Mouse (Mus musculus) splenic B cell, adult 2 months (primary cell): ENCODE data around the gene Lmf2.

Source experiments
- DNase-seq: peaks from one replicate; pipeline ENCODE4 v3.0.0-alpha.2; 2011; ENCODE audit warnings: low read depth, low spot score
- H3K27me3 ChIP-seq: 2 replicates; pipeline ENCODE4 v1.6.1; 2012; ENCODE audit warnings: mild to moderate bottlenecking, low read length, moderate library complexity, mixed read lengths; ENCODE audit not compliant: control insufficient read depth, poor library complexity, insufficient read depth, severe bottlenecking
- H3K36me3 ChIP-seq: 2 replicates; pipeline ENCODE4 v1.6.1; 2012; ENCODE audit warnings: mild to moderate bottlenecking, low read length, moderate library complexity, mixed read lengths; ENCODE audit not compliant: control insufficient read depth, poor library complexity, insufficient read depth, severe bottlenecking

Lmf2 gene

DNA sequence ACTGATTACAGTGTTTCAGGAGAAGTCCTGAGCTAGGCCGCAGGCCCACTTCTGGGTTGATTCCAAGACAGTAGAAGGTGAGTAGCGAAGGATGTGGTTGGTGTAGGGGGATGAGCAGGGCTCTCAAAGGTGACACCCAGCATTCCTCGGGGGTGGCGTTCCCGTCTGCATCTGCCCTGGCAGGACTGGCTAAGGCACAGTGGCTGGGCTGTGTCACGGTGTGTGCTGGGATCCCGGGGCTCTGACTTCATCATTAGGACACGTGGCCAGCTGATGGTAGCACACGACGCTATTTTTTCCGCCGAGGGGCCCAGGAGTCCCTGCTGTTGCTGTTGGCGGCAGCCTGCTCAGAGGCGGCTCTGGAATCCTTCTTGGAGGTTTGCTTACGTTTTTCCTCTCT is 4.2 kb downstream of the Lmf2 start:
- H3K27me3 ChIP-seq = no peaks in the 10 kb centered on the region
- peaks cover 5% of the 10 kb centered on the region for H3K36me3 ChIP-seq
- DNase-seq = no peak

DNA sequence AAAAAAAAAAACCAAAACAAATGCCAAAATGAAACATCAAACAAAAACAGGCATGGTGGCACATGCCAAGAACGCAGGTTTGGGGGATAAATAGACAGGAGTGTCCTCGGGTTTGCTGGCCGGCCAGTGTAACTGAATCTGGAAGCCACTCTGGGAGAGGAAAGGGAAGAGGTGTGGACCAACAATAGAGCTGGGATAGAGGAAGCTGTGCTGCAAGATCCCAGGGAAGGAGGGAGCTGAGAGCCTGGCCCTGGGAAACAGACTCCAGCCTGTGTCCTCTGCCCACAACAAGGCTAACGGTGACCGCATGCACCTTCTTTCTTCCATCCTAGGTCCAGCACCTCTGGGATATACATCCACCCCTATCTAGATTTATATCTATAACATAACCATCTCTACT is 5.0 kb downstream of the Lmf2 start:
- H3K27me3 ChIP-seq = no peaks in the 10 kb centered on the region
- no peak for DNase-seq
- peaks cover 5% of the 10 kb centered on the region for H3K36me3 ChIP-seq

- peak; percentile 16 for DNase-seq
- Histone ChIP-seq H3K36me3 (no peaks in the 10 kb centered on the region), H3K27me3 (no peaks in the 10 kb centered on the region)
These were observed 12.1 kb downstream of the Lmf2 start for GRCm38 (mm10) chr15:89343325-89343724.

- no peak for DNase-seq
- no peaks in the 10 kb centered on the region for H3K36me3 ChIP-seq
- H3K27me3 ChIP-seq = no peaks in the 10 kb centered on the region
These were observed 13.8 kb downstream of the Lmf2 start for GRCm38 (mm10) chr15:89341678-89342077.

GRCm38 (mm10) chr15:89340136-89340535 is 15.3 kb downstream of the Lmf2 start:
- peak; percentile 41 for DNase-seq

GRCm38 (mm10) chr15:89339696-89340095 is 15.8 kb downstream of the Lmf2 start:
- peak; percentile 68 for DNase-seq
- H3K36me3 ChIP-seq = no peaks in the 10 kb centered on the region
- no peaks in the 10 kb centered on the region for H3K27me3 ChIP-seq

More at GRCm38 (mm10) chr15:89340136-89340535, 15.3 kb downstream of the Lmf2 start:
- no peaks in the 10 kb centered on the region for H3K27me3 ChIP-seq
- H3K36me3 ChIP-seq = no peaks in the 10 kb centered on the region

- Histone ChIP-seq H3K27me3 (no peaks in the 10 kb centered on the region), H3K36me3 (no peaks in the 10 kb centered on the region)
- DNase-seq = no peak
These were observed 19.0 kb downstream of the Lmf2 start for GRCm38 (mm10) chr15:89336422-89336821.

DNA sequence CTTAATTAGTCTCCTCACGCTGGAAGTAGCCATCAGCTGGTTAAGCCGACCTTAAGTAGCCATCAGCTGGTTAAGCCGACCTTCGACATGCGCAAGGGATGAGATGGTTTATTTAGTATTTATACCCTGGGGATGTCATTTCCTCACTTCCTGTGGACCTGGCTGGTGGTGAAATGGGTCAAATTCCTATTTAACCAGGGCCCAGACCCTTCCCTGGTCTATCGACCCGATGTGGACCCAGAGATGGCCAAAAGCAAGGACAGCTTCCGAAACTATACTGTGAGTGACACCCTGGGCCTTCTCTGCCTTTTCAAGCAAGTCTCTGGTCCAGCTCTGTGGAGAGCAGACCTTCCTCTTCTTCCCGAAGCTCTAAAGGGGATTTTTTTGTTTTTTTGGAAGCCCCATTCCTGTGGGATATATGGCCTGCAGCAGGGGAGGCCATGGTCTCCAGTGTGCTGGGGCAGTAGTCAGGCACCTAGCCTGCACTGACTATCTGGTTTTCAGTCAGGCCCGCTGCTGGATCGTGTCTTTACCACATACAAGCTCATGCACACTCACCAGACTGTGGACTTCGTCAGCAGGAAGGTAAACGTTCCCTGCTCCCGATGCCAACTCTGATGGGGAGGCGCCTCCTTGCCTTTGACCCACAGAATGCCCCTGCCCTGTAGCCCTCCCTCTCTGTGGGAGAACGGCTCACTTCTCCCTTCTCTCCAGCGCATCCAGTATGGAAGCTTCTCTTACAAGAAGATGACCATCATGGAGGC is 20.5 kb downstream of the Lmf2 start:
- DNase-seq = no peak
- Histone ChIP-seq H3K27me3 (no peaks in the 10 kb centered on the region), H3K36me3 (no peaks in the 10 kb centered on the region)

- DNase-seq = no peak
- no peaks in the 10 kb centered on the region for H3K27me3 ChIP-seq
- no peaks in the 10 kb centered on the region for H3K36me3 ChIP-seq
These were observed 21.2 kb downstream of the Lmf2 start, which contains the start of gene Miox for GRCm38 (mm10) chr15:89334271-89334670. TSS of gene Miox (plus strand) at chr15:89334398.

DNA sequence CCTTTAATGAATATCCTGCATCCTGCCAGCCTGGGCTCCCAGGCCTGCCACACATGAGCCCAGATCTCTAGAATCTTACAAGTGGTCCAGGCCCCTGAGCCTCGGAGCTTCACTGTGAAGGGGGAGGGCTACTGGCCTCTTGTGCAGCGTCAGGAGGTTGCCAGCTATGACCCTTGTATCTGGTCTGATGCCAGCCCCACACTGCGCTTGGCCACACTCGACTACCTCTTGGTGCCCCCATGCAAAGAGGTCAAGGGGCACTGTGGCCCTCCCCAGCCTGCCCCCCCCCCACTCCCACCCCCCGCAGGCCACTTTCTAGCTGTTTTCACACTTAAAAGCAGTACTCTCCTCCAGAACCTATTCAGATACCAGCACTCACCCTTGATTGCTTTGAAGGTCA is 29.0 kb downstream of the Lmf2 start:
- Histone ChIP-seq H3K36me3 (no peaks in the 10 kb centered on the region), H3K27me3 (no peaks in the 10 kb centered on the region)
- no peak for DNase-seq

DNA sequence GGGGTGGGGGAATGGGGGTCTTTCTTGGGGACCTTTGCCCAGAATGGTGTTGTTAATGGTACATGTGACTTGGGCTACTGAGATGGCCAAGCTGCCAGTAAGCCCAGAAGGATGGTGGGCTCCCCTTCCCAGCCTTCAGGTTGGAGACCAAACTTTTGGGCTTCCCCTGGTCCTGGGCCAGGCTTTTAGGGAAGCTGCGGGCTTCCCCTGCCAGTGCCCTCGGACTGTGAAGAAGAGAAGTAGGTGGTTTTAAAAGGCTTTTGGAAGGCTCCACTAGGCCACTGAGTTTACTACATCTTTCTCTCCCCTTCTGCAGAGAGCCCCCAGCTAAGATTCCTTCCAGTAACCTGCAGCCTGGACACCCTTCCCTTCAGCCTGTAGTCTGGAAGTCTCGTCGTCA is 31.8 kb downstream of the Lmf2 start:
- DNase-seq = no peak
- Histone ChIP-seq H3K36me3 (no peaks in the 10 kb centered on the region), H3K27me3 (no peaks in the 10 kb centered on the region)

DNA sequence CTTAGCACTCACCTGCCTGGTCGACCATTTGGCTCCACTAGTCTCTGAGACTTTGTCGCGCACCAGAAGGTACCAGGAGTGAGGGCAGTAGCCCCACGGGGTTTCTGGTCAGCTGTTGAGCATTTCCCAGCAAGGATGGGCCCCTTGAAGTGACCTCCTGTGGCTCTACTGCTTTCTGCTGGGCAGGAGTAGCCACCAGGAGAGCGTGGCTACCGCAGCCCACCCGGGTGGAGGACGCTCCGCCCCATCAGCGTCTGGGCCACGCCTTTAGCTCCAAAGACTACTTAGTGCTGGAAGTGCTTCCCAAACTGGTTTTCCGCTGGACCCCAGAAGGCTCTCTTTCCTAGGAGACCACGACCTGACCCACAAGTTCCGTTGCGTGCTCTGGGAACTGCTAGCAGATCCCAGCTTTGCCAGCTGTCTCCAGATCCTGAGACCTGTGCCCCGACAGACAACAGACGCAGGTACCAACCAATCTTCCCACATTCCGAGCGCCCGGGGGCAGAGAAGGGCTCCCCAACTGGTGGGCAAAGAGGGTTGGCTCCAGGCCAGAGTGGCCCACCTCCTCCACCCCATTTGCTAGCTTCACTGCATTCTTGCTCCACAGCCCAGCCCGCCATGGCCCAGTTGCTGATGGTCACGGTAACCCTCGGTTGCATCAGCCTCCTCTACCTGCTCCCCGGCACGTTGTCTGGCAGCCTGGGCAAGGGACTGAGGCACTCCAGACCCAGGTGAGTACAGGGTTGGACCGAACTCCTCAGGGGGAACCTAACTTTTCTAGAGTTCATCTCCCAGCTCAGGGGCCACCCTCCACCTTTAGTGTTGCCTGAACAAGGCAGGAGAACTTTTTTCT is 32.6 kb downstream of the Lmf2 start, which contains the start of gene Adm2:
Adm2 (plus strand) TSS at position 51 of the 853 bp plus-strand sequence.
- no peaks in the 10 kb centered on the region for H3K36me3 ChIP-seq
- DNase-seq = no peak
- no peaks in the 10 kb centered on the region for H3K27me3 ChIP-seq

- H3K27me3 ChIP-seq = no peaks in the 10 kb centered on the region
- DNase-seq = no peak
These were observed 34.2 kb downstream of the Lmf2 start for GRCm38 (mm10) chr15:89321264-89321663.

GRCm38 (mm10) chr15:89316146-89316545 is 39.3 kb downstream of the Lmf2 start:
- H3K36me3 ChIP-seq = no peaks in the 10 kb centered on the region
- DNase-seq = peak; percentile 38

More at GRCm38 (mm10) chr15:89321264-89321663, 34.2 kb downstream of the Lmf2 start:
- no peaks in the 10 kb centered on the region for H3K36me3 ChIP-seq

DNA sequence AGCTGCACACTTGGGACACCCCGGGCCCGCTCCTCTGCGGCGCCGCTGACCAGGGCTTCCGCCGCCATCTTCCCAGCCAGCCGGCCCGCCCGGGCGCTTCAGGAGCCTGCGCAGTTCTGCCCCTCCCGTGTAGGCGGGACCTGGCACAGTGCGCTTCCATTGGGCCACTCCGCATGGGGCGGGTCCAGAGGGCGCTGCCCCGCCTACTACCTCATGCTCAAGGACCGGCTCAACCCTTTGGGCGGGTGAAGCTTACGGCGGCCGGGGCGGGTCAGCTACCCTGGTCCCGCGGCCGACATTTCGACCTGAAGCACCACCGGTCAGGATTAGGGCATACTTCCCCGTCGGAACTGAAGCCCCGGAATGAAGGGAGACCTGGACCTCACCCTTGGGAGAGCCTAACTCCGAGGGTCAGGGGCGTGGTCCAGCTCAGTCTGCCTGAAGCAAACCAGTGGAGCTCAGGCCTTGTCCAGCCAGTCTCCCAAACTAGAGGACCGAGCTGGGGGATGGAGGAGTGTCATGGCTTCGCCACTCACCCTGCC is 40.2 kb downstream of the Lmf2 start, which contains the start of gene Sbf1:
Sbf1 (minus strand) TSS at position 122 of the 542 bp plus-strand sequence.
- H3K36me3 ChIP-seq = no peaks in the 10 kb centered on the region
- H3K27me3 ChIP-seq = no peaks in the 10 kb centered on the region
- peak; percentile 98 for DNase-seq

More at GRCm38 (mm10) chr15:89316146-89316545, 39.3 kb downstream of the Lmf2 start:
- H3K27me3 ChIP-seq = no peaks in the 10 kb centered on the region
